In genomic region chr9:29806790-29807189, GRCm38 (mm10) we compare ENCODE assay signal across 18 mouse cellular contexts.
DNase-seq lines count a peak whose midpoint lies in the region; ATAC-seq and TF ChIP-seq lines count a peak whose summit lies in the region.
"Had no signal": no experiment of that assay in that cellular context is flagged by ENCODE, and none has a peak within 500 bp of the region (broad histone marks: within the 10 kb centered on the region; RNA-seq: fewer than 3 reads in every experiment).

No protein-coding gene starts in this region.

- no peak overlapping the region for H3K9ac ChIP-seq in hindbrain, embryonic 15.5 days
- H3K9ac ChIP-seq in hindbrain, embryonic 11.5 days (ENCODE audit: low read depth, low read length), result no peak overlapping the region
- no peak overlapping the region for H3K9ac ChIP-seq in midbrain, embryonic 14.5 days (replicated peaks; ENCODE audit: low read length)
- H3K9ac ChIP-seq in forebrain, postnatal 0 days, result no peak overlapping the region
- H3K9ac ChIP-seq: embryonic facial prominence, embryonic 13.5 days; heart, embryonic 15.5 days had no signal

- peaks cover 32% of the 10 kb centered on the region for H3K4me1 ChIP-seq in hindbrain, embryonic 15.5 days (replicated peaks)
- H3K4me1 ChIP-seq in hindbrain, embryonic 11.5 days (replicated peaks; ENCODE audit: control insufficient read depth, insufficient read depth, low read length), result peaks cover 11% of the 10 kb centered on the region
- H3K4me1 ChIP-seq in midbrain, embryonic 14.5 days (ENCODE audit: control insufficient read depth, insufficient read depth, low read length), result peaks cover 23% of the 10 kb centered on the region
- H3K4me1 ChIP-seq in midbrain, embryonic 10.5 days, result peaks cover 32% of the 10 kb centered on the region
- peaks cover 51% of the 10 kb centered on the region for H3K4me1 ChIP-seq in forebrain, embryonic 10.5 days
- H3K4me1 ChIP-seq in forebrain, postnatal 0 days (ENCODE audit: insufficient read depth), result peaks cover 24% of the 10 kb centered on the region
- H3K4me1 ChIP-seq in embryonic facial prominence, embryonic 10.5 days, result peaks cover 25% of the 10 kb centered on the region

- no peaks in the 10 kb centered on the region for H3K27me3 ChIP-seq in hindbrain, embryonic 15.5 days
- no peaks in the 10 kb centered on the region for H3K27me3 ChIP-seq in hindbrain, embryonic 11.5 days (ENCODE audit: control insufficient read depth, insufficient read depth, low read length)
- no peaks in the 10 kb centered on the region for H3K27me3 ChIP-seq in midbrain, embryonic 14.5 days (ENCODE audit: control insufficient read depth, insufficient read depth, low read length)
- H3K27me3 ChIP-seq in midbrain, embryonic 10.5 days (ENCODE audit: low read depth, poor library complexity, severe bottlenecking), result peaks cover 9% of the 10 kb centered on the region
- no peaks in the 10 kb centered on the region for H3K27me3 ChIP-seq in forebrain, embryonic 10.5 days (ENCODE audit: poor library complexity, severe bottlenecking)
- no peaks in the 10 kb centered on the region for H3K27me3 ChIP-seq in forebrain, postnatal 0 days (ENCODE audit: insufficient read depth, low read length)
- 0 out of 2 replicates have a peak, but pooled peaks cover 6% of the 10 kb centered on the region for H3K27me3 ChIP-seq in embryonic facial prominence, embryonic 10.5 days (replicated peaks; ENCODE audit: low read depth, poor library complexity, severe bottlenecking)
- H3K27me3 ChIP-seq: heart, embryonic 15.5 days had no signal

- no peak for DNase-seq in hindbrain, embryonic 11.5 days (ENCODE audit: low spot score)
- DNase-seq in midbrain, embryonic 14.5 days, result peak; percentile 36
- no peak for DNase-seq in midbrain, embryonic 10.5 days (ENCODE audit: low spot score)
- DNase-seq in forebrain, embryonic 10.5 days (ENCODE audit: extremely low spot score, low spot score), result peak; percentile 36
- peak; percentile 54 for DNase-seq in forebrain, postnatal 0 days
- no peak for DNase-seq in embryonic facial prominence, embryonic 10.5 days (ENCODE audit: low spot score)
- DNase-seq: adrenal gland, adult 8-10 months; cerebellum, adult 11-12 months; cerebellum, postnatal 36 days; heart, adult 2 months; kidney, adult 9 months; lung, adult 18-20 months; lung, postnatal 36 days; thymus, postnatal 14 days had no signal

- no peak for TF ChIP-seq CTCF in forebrain, postnatal 0 days (IDR thresholded peaks at IDR 0.05; ENCODE audit: low read depth)

- H3K36me3 ChIP-seq in hindbrain, embryonic 15.5 days, result no peaks in the 10 kb centered on the region
- no peaks in the 10 kb centered on the region for H3K36me3 ChIP-seq in hindbrain, embryonic 11.5 days (ENCODE audit: control insufficient read depth, insufficient read depth, low read length)
- H3K36me3 ChIP-seq in midbrain, embryonic 14.5 days (ENCODE audit: control insufficient read depth, insufficient read depth, low read length), result no peaks in the 10 kb centered on the region
- H3K36me3 ChIP-seq in midbrain, embryonic 10.5 days, result no peaks in the 10 kb centered on the region
- no peaks in the 10 kb centered on the region for H3K36me3 ChIP-seq in forebrain, embryonic 10.5 days (replicated peaks)
- no peaks in the 10 kb centered on the region for H3K36me3 ChIP-seq in forebrain, postnatal 0 days (ENCODE audit: insufficient read depth)
- H3K36me3 ChIP-seq in embryonic facial prominence, embryonic 10.5 days (replicated peaks), result no peaks in the 10 kb centered on the region
- H3K36me3 ChIP-seq: embryonic facial prominence, embryonic 13.5 days; heart, embryonic 15.5 days had no signal

- no peak for ATAC-seq in hindbrain, embryonic 15.5 days (ENCODE audit: low FRiP score, low read depth)
- ATAC-seq in hindbrain, embryonic 11.5 days (ENCODE audit: low FRiP score), result no peak
- ATAC-seq in midbrain, embryonic 14.5 days (ENCODE audit: low FRiP score, low TSS enrichment), result no peak
- 0 out of 2 replicates have a peak, but pooled peaks have one; percentile 38 for ATAC-seq in forebrain, postnatal 0 days

- no peak overlapping the region for H3K4me2 ChIP-seq in hindbrain, embryonic 15.5 days
- no peak overlapping the region for H3K4me2 ChIP-seq in hindbrain, embryonic 11.5 days (replicated peaks; ENCODE audit: low read depth, low read length)
- H3K4me2 ChIP-seq in midbrain, embryonic 14.5 days (ENCODE audit: low read length), result no peak overlapping the region
- no peak overlapping the region for H3K4me2 ChIP-seq in forebrain, postnatal 0 days (ENCODE audit: low read depth)
- H3K4me2 ChIP-seq: embryonic facial prominence, embryonic 13.5 days; heart, embryonic 15.5 days had no signal

- no peak overlapping the region for H3K4me3 ChIP-seq in hindbrain, embryonic 15.5 days
- H3K4me3 ChIP-seq in hindbrain, embryonic 11.5 days (ENCODE audit: low read depth, low read length), result no peak overlapping the region
- H3K4me3 ChIP-seq in midbrain, embryonic 14.5 days (replicated peaks; ENCODE audit: low read depth, low read length), result no peak overlapping the region
- H3K4me3 ChIP-seq in midbrain, embryonic 10.5 days, result no peak overlapping the region
- no peak overlapping the region for H3K4me3 ChIP-seq in forebrain, embryonic 10.5 days
- no peak overlapping the region for H3K4me3 ChIP-seq in forebrain, postnatal 0 days (ENCODE audit: low read depth, low read length)
- no peak overlapping the region for H3K4me3 ChIP-seq in embryonic facial prominence, embryonic 10.5 days
- H3K4me3 ChIP-seq: embryonic facial prominence, embryonic 13.5 days; heart, adult 2 months; heart, embryonic 15.5 days had no signal

- 35% methylated on average over 3 of the region's 3 CpGs for WGBS in hindbrain, embryonic 15.5 days
- 31% methylated on average over 3 of the region's 3 CpGs for WGBS in hindbrain, embryonic 11.5 days
- WGBS in midbrain, embryonic 14.5 days, result 42% methylated on average over 3 of the region's 3 CpGs
- WGBS in midbrain, embryonic 10.5 days, result 34% methylated on average over 3 of the region's 3 CpGs
- 20% methylated on average over 3 of the region's 3 CpGs for WGBS in forebrain, embryonic 10.5 days
- WGBS in forebrain, postnatal 0 days, result 9% methylated on average over 3 of the region's 3 CpGs
- 43% methylated on average over 3 of the region's 3 CpGs for WGBS in embryonic facial prominence, embryonic 10.5 days

- H3K27ac ChIP-seq in hindbrain, embryonic 15.5 days (replicated peaks), result peak overlapping the region; percentile 45; the same call in 1 of the 2 replicates
- H3K27ac ChIP-seq in hindbrain, embryonic 11.5 days (ENCODE audit: low read depth, low read length), result no peak overlapping the region
- no peak overlapping the region for H3K27ac ChIP-seq in midbrain, embryonic 14.5 days (replicated peaks; ENCODE audit: low read depth, low read length)
- no peak overlapping the region for H3K27ac ChIP-seq in midbrain, embryonic 10.5 days (replicated peaks)
- peak overlapping the region; percentile 76 for H3K27ac ChIP-seq in forebrain, embryonic 10.5 days
- no peak overlapping the region for H3K27ac ChIP-seq in forebrain, postnatal 0 days (ENCODE audit: low read depth, low read length)
- no peak overlapping the region for H3K27ac ChIP-seq in embryonic facial prominence, embryonic 10.5 days (replicated peaks)
- H3K27ac ChIP-seq: embryonic facial prominence, embryonic 13.5 days; heart, adult 2 months; heart, embryonic 15.5 days; stomach, postnatal 0 days had no signal

- H3K9me3 ChIP-seq in hindbrain, embryonic 15.5 days, result no peaks in the 10 kb centered on the region
- H3K9me3 ChIP-seq in hindbrain, embryonic 11.5 days (ENCODE audit: control insufficient read depth, low read length), result no peaks in the 10 kb centered on the region
- H3K9me3 ChIP-seq in midbrain, embryonic 14.5 days (ENCODE audit: control insufficient read depth, low read length), result no peaks in the 10 kb centered on the region
- no peaks in the 10 kb centered on the region for H3K9me3 ChIP-seq in midbrain, embryonic 10.5 days (replicated peaks)
- no peaks in the 10 kb centered on the region for H3K9me3 ChIP-seq in forebrain, embryonic 10.5 days
- no peaks in the 10 kb centered on the region for H3K9me3 ChIP-seq in forebrain, postnatal 0 days (ENCODE audit: low read length)
- H3K9me3 ChIP-seq in embryonic facial prominence, embryonic 10.5 days, result no peaks in the 10 kb centered on the region
- H3K9me3 ChIP-seq: embryonic facial prominence, embryonic 13.5 days; heart, embryonic 15.5 days had no signal

Comparison
In these comparisons a context has a peak if more than half of its experiments do, and no peak if none do; other contexts are left out.
1. H3K27ac ChIP-seq: peak in hindbrain, embryonic 15.5 days (single experiment) and forebrain, embryonic 10.5 days (single experiment); none in hindbrain, embryonic 11.5 days (single experiment), midbrain, embryonic 14.5 days (single experiment), midbrain, embryonic 10.5 days (single experiment), forebrain, postnatal 0 days (single experiment) and embryonic facial prominence, embryonic 10.5 days (single experiment).
2. DNase-seq: peak in midbrain, embryonic 14.5 days (single experiment), forebrain, embryonic 10.5 days (single experiment) and forebrain, postnatal 0 days (single experiment); none in hindbrain, embryonic 11.5 days (single experiment), midbrain, embryonic 10.5 days (single experiment) and embryonic facial prominence, embryonic 10.5 days (single experiment).